ENCODE assay signal across 7 mouse cellular contexts in the genomic region with DNA sequence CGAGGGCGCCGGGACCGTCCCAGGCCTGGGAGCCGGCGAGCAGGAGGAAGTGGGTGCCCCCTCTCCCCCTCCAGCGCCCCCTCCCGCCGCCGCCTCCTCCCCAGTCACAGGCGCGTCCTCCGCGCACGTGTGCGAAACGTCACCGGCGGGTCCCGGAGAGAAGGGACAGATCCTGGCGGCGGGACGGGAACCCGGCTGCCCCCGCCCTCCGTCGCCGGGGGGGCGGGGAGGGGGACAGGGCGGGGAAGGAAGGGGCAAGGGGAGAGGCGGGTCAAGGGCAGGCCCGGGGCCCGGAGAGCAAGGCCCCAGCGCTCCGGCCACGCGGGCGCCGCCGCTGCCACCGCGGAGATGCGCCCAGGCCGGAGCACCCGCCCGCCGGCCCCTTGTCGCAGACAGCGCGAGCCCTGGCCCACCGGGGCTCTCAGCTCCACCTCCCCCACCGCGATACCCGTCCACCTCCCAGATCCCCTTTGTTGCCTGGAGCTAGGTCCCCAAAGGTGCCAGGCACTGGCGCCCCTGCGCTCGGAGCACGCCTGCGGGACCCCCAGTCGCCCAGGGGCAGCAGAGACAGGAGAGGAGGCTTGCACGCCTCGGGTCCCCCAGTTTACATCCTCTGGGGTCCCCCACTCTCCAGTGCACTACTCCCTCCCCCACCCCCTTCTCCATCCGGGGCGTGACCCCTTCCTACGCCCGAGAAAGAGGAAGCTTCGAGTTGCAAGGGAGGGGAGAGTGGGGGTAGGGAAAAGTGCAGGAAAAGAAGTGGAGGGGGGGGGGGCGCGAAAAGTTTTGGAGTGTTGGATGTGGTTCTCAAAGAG. TPM values are rescaled to one million over a fixed set of nuclear protein-coding genes. Genes with fewer than 3 reads are reported as not detected.
DNase-seq lines count a peak whose midpoint lies in the region; ATAC-seq and TF ChIP-seq lines count a peak whose summit lies in the region.

No protein-coding gene starts in this region.

- TF ChIP-seq CTCF in small intestine, adult 2 months (IDR thresholded peaks at IDR 0.05; ENCODE audit: extremely low read depth, insufficient read length, insufficient replicate concordance, low read depth, low read length): no peak

- DNase-seq in adrenal gland, adult 18-20 months (ENCODE audit: low spot score in 2 of 2): peak; percentile 78 to 80
- DNase-seq in embryo, embryonic 11 days: peak; percentile 91
- peak; percentile 99 for DNase-seq in heart, adult 11 months
- DNase-seq in kidney, adult 11 months: peak; percentile 59

- peak overlapping the region; percentile 93 for H3K4me3 ChIP-seq in limb, embryonic 12.5 days (replicated peaks)
- H3K4me3 ChIP-seq in midbrain, embryonic 13.5 days (replicated peaks): peak overlapping the region; percentile 95
- H3K4me3 ChIP-seq in small intestine, adult 2 months (ENCODE audit: low read depth, low read length): peak overlapping the region; percentile 95

- no peak for TF ChIP-seq POLR2A in small intestine, adult 2 months (IDR thresholded peaks at IDR 0.05; ENCODE audit: low read depth, low read length)

- H3K27me3 ChIP-seq in limb, embryonic 12.5 days: no peaks in the 10 kb centered on the region
- no peaks in the 10 kb centered on the region for H3K27me3 ChIP-seq in midbrain, embryonic 13.5 days
- H3K27me3 ChIP-seq in small intestine, adult 2 months (ENCODE audit: control insufficient read depth, insufficient read depth, low read length): no peaks in the 10 kb centered on the region

- WGBS in limb, embryonic 12.5 days: under 1% methylated on average over 45 of the region's 69 CpGs
- WGBS in midbrain, embryonic 13.5 days: under 1% methylated on average over 47 of the region's 69 CpGs
- WGBS in small intestine, adult 2 months: 2% methylated on average over 49 of the region's 69 CpGs

- H3K4me2 ChIP-seq in limb, embryonic 12.5 days: peak overlapping the region; percentile 76
- peak overlapping the region; percentile 99 for H3K4me2 ChIP-seq in midbrain, embryonic 13.5 days (replicated peaks)

- H3K27ac ChIP-seq in limb, embryonic 12.5 days: peak overlapping the region; percentile 99
- H3K27ac ChIP-seq in midbrain, embryonic 13.5 days: peak overlapping the region; percentile 93
- H3K27ac ChIP-seq in small intestine, adult 2 months (ENCODE audit: insufficient read depth, low read depth, low read length): peak overlapping the region; percentile 92

- peak overlapping the region; percentile 99 for H3K9ac ChIP-seq in limb, embryonic 12.5 days (replicated peaks)
- H3K9ac ChIP-seq in midbrain, embryonic 13.5 days (replicated peaks): peak overlapping the region; percentile 92

- 0 out of 2 replicates have a peak, but pooled peaks have one; percentile 1 for ATAC-seq in limb, embryonic 12.5 days (ENCODE audit: insufficient number of reproducible peaks, insufficient read depth, low FRiP score, low TSS enrichment, low read depth)
- ATAC-seq in midbrain, embryonic 13.5 days: peak; percentile 31

- peaks cover 29% of the 10 kb centered on the region for H3K4me1 ChIP-seq in limb, embryonic 12.5 days (replicated peaks)
- H3K4me1 ChIP-seq in midbrain, embryonic 13.5 days (replicated peaks): peaks cover 24% of the 10 kb centered on the region
- peaks cover 14% of the 10 kb centered on the region for H3K4me1 ChIP-seq in small intestine, adult 2 months (ENCODE audit: control insufficient read depth, insufficient read depth, insufficient read length, low read length)

- H3K36me3 ChIP-seq in limb, embryonic 12.5 days: no peaks in the 10 kb centered on the region
- no peaks in the 10 kb centered on the region for H3K36me3 ChIP-seq in midbrain, embryonic 13.5 days
- no peaks in the 10 kb centered on the region for H3K36me3 ChIP-seq in small intestine, adult 2 months (ENCODE audit: control insufficient read depth, insufficient read depth, low read length)

- H3K9me3 ChIP-seq in limb, embryonic 12.5 days: no peaks in the 10 kb centered on the region
- no peaks in the 10 kb centered on the region for H3K9me3 ChIP-seq in midbrain, embryonic 13.5 days

RNA-seq across cellular contexts. Expression of gene E2f3, which starts 1.4 kb away (rescaled TPM):
- total RNA-seq in adrenal gland, adult 18-20 months (2021): 10 to 100 TPM in 1 of 2 experiments, 1 to 10 TPM in 1; 6.7 to 10.6 TPM
- polyA plus RNA-seq in limb, embryonic 12.5 days (2016; fragmentation: Nextera tagmentation; extraction: Ambion mirVana): 20.5 and 22.5 TPM in 2 replicates
- polyA plus RNA-seq in midbrain, embryonic 13.5 days (2015; fragmentation: Nextera tagmentation; extraction: Ambion mirVana): 7.0 and 7.6 TPM in 2 replicates
- polyA plus RNA-seq in small intestine, adult 2 months (2012; rRNA removed): 1.3 and 3.4 TPM in 2 replicates

Comparison
In these comparisons a context has a peak if more than half of its experiments do, and no peak if none do; other contexts are left out.
1. Peak in every context shown above with its lines: DNase-seq, ATAC-seq, H3K4me3 ChIP-seq and H3K27ac ChIP-seq.